Mouse (Mus musculus) regulatory T cell (primary cell): ENCODE data around the gene Rarb.

Experiments used
- in situ Hi-C: fragments of 300-600 bp; cut with MboI, MseI; formaldehyde crosslinking; loops from one replicate; pipeline ENCODE4 v1.15.1; 2025; ENCODE audit warnings: high pct_unique_total_duplicates

Rarb gene

GRCm38 (mm10) chr14:16735331-16736012 is 83.5 kb downstream of the Rarb start:
- in situ Hi-C loops: no loop called here

DNA sequence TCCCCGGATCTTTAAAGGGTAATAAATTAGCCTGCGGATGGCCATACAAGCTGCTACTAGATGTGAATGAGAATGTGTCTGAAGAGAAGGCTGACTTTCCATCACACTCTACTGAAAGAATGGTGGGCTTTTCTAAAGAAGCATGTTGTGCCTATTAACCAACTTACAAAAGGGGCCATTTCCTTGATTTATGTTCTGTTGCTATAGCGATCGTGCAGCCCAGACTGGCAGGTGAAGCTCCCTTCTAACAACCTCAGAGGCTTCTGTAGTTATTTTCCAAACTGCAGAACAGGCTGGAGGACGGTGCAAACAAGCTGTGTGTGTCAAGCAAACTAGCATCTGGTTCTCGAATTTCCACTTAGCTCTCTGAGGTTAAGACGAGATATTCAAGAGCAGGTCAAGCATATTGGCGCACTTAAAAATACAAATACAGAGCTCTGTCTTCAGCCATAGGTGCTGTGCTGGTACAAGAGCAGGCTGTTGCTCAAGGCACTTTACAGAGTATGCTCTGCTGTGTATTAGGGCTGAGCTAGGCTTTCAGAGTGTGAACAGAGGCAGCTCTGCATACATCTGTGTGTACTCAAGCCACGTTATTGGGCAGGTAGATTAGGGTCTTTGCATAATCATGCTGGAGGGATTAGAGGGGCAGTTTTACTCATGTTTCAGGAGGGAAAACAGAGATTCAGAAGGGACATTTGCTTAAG is 85.2 kb downstream of the Rarb start:
- in situ Hi-C loops: no loop called here

- in situ Hi-C loops: no loop called here
Measured at GRCm38 (mm10) chr14:16732054-16732453, 86.9 kb downstream of the Rarb start.

- in situ Hi-C loops: no loop called here
Measured at GRCm38 (mm10) chr14:16728175-16728838, 90.6 kb downstream of the Rarb start.

DNA sequence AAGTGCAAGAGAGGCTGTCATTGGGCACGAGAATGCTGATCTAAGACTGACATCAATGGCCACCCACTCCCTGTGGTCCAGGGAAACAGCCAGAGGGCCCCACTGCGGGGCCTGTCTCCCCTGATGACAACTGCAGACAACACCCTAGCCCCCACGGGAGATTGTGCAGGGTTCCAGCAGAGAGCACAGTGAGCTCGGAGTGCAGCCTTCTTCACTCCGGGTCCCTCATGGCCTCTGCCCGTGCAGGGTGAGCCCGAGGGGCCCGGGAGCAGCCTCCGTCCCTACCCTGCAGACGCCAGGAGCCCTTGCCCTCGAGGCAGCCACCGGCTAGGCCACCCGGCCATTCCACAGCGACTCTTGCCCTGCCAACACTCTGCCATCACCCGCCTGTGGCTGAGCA is 95.0 kb downstream of the Rarb start:
- in situ Hi-C loops: no loop called here

DNA sequence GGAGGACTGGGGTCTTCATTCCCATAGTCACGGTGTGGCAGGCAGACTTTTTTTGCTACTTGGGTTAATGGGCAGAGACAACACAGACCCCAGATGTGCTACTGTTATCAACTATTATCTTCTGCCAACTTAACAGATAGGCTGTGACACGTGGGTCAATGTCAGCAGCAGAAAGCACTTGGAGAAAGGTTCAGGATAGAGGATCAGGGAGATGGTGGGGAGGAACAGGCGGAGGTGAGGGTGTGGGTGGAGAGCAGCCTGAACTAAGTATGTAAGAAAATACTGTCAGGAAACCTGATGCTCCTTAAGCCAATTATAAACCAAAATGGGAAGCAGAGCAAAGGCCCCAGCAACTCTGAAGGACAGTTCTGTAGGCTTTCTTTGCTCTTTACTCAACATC is 101.1 kb downstream of the Rarb start:
- in situ Hi-C loops: no loop called here

GRCm38 (mm10) chr14:16714344-16714955 is 104.5 kb downstream of the Rarb start:
- in situ Hi-C loops: no loop called here

GRCm38 (mm10) chr14:16713773-16714172 is 105.2 kb downstream of the Rarb start:
- in situ Hi-C loops: no loop called here

GRCm38 (mm10) chr14:16699228-16699627 is 119.7 kb downstream of the Rarb start:
- in situ Hi-C loops: no loop called here

GRCm38 (mm10) chr14:16695453-16696120 is 123.4 kb downstream of the Rarb start:
- in situ Hi-C loops: no loop called here

DNA sequence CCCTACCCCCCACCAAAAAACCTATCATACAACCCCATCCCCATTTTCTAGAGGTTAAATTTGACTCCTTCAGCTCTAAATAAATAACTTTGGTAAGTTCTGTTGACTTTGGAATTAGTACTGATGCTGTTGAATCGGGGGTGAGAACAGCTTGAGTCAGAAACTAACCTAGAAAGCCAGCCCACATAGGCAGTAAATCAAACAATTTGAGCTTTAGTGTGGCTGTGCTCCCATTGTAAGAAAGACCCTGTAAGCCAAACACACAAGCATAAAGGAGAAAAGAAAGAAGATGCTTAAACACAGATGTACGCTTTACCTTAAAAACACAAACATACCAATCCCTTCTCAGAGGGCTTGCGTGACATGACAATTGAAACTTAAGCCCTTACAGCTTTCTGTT is 140.6 kb downstream of the Rarb start:
- in situ Hi-C loops: no loop called here

DNA sequence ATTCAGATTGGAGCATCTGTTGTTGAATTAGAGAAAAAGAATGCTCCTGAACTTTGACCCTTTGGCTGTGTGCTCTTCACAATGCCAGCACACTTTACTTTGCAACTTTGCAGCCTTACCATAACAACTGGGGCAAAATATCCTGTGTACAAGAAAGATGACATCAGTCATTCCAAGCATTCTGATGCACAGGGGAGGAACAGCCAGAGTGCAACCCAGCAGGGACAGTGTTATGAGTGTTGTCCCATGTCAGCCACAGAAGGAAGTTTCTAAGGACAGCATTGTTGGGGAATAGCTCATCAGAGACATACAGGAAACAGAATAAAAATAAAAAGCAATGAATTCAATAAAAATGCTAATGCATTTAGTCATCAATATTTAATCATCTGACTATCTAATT is 141.9 kb downstream of the Rarb start:
- in situ Hi-C loops: no loop called here

DNA sequence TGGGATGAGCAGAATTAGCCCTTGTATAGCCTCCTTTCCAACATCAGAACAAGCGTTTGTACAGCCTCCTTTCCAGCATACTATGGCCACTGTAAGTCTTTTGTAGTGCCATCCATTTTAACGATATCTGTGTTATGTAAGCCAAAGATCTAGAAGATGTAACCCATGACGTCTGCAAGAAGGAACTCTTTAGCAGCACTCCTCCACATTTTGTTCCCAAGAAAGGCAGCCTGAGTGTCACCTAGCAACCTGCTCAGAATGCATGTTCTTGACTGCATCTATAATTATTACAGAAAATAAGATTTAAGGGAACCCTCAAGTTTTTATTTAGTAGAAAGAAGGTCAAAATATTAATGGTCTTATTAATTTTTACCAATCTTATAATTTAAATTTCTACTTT is 148.4 kb downstream of the Rarb start:
- in situ Hi-C loops: no loop called here

- in situ Hi-C loops: no loop called here
Measured at GRCm38 (mm10) chr14:16639153-16639943, 179.6 kb downstream of the Rarb start.

- in situ Hi-C loops: no loop called here
Measured at GRCm38 (mm10) chr14:16613975-16614374, 205.0 kb downstream of the Rarb start.

DNA sequence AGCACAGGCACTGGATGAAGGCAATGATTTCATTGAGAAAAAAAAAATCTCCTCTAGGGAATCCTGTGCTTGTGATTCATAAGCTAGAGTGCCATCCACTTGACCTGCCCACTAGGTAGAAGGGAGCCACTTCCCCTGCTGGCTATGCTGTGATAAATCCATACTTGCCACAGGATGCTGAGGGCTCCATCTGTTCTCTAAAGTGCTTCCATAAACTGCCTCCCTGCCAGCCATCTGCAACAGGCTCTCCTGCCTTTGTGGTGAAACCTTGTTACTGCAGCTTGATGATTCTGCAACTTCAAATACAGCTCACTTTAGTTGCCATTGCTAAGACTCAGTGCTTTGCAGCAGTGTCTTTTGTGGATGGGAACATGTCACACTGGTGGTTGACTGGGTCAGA is 213.5 kb downstream of the Rarb start:
- in situ Hi-C loops: no loop called here

DNA sequence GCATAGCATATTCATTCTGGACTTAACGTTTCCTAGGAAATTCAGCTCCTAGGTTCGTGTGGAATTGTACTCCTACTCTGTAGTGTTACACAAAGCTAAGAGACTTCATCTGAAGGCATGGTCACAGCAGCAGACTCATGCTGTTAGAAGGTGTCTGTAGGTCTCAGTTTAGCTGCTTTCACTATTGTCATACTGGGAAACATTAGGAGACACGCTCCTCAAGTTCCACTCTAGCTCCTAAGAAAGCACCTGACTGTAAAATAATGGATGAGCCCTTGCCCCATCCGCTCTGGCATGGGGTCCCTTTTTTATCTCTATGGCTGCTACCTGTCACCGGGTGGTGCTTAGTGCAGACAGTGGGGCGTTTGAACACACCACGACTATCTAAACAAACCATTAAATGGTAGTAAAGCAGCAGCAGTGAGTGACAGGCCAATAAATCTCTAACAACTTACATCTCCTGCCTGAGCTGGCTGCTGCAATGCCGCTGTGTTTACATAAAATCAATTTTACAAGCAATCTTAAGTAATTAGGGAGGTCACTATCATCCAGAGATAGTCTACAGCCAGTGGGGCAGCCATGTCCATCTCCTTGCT is 214.4 kb downstream of the Rarb start:
- in situ Hi-C loops: no loop called here

DNA sequence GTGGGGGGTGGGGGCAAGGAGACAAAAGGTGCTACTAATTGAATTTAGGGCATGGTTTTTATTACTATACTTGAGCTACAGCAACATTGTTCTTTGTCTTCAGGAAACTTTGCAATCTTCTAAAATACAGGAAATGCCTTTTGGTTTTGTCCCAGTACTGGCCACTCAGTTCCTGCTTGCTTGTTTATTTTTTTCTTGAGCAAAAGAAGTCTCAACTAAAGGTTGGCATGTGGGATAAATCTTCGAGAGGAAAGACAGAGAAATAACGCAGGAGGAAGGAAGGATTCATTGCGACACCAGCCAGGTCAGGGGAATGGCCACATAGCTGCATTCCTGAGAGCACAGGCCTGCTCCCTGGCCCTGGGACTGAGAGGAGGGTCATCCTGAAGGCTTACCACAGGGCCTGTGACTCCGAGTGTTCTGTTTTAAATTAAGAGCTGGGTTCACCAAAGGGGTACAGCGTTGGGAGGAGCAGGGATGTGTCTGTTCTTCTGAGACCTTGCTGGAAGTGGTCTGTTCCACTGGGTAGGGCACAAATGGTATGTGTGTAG is 215.8 kb downstream of the Rarb start:
- in situ Hi-C loops: no loop called here

- in situ Hi-C loops: no loop called here
Measured at GRCm38 (mm10) chr14:16599224-16599623, 219.7 kb downstream of the Rarb start.

GRCm38 (mm10) chr14:16598074-16598501 is 220.9 kb downstream of the Rarb start:
- in situ Hi-C loops: no loop called here
